ENCODE assay signal across 29 mouse cellular contexts in the genomic region with DNA sequence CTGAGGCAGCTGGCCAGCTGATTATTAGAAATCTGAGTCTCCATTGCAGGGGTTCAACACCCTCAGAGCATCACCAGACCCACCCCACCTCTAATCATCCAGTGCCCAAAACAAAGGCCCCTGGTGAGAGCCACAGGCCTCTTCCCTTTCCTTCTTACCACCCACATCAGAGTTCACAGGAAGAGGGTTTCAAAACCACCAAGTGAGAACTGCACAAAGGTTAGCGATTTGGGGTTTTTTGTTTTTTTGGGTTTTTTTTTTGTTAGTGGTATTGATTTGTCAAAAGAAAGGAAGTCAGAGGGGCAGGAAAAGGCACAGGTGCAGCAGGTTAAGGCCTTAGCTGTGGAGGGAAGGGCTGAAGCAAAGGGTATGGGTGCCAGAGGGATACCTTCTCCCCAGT. TPM values are rescaled to one million over a fixed set of nuclear protein-coding genes. Genes with fewer than 3 reads are reported as not detected.
A peak's percentile ranks its signal among the peaks of the same experiment; 100 is the strongest.
DNase-seq lines count a peak whose midpoint lies in the region; ATAC-seq lines count a peak whose summit lies in the region.
"Had no signal": no experiment of that assay in that cellular context is flagged by ENCODE, and none has a peak within 500 bp of the region (broad histone marks: within the 10 kb centered on the region; RNA-seq: fewer than 3 reads in every experiment).

No protein-coding gene starts in this region.

- ATAC-seq in CD4-positive, CD25-positive, alpha-beta regulatory T cell, adult 4 months = peak; percentile 89
- peak; percentile 39; the same call in 1 of the 2 replicates for ATAC-seq in granulocyte monocyte progenitor cell, adult 5-6 weeks (replicated peaks; ENCODE audit: poor library complexity, severe bottlenecking)
- ATAC-seq: forebrain, embryonic 16.5 days; midbrain, embryonic 13.5 days had no signal

- DNase-seq in CD4-positive helper T cell, adult 2 months (ENCODE audit: low read depth, low spot score) = peak; percentile 83
- DNase-seq in naive thymus-derived CD4-positive, alpha-beta T cell, adult 2 months (ENCODE audit: low read depth) = peak; percentile 55
- DNase-seq in ovary, postnatal 14 days (ENCODE audit: low spot score) = no peak
- DNase-seq in Muller cell, postnatal 12 days (ENCODE audit: inconsistent ontology term) = no peak
- no peak for DNase-seq in adrenal gland, postnatal 25 days
- DNase-seq: adrenal gland, postnatal 14 days; cerebellum, adult 11 months; cerebellum, postnatal 10 days; gastrocnemius, postnatal 10 days; heart, adult 11 months; kidney, adult 18-20 months; liver; lung, adult 18-20 months; lung, postnatal 10 days; right cerebral cortex, adult 18-20 months had no signal

RNA-seq across cellular contexts. Expression of gene Eps8l3, which starts 30.9 kb away (rescaled TPM):
- not detected for polyA plus RNA-seq in CD4-positive, CD25-positive, alpha-beta regulatory T cell, adult 4 months (2017; shearing (Covaris generic))
- total RNA-seq in granulocyte monocyte progenitor cell, adult 5-6 weeks (2014; fragmentation: Nextera tagmentation) = not detected in 2 replicates
- total RNA-seq in granulocyte monocyte progenitor cell, adult 5-6 weeks (2017) = not detected in 2 replicates
- not detected in 2 replicates for total RNA-seq in adrenal gland, postnatal 25 days (2021)
- total RNA-seq: adrenal gland, postnatal 14 days; G1E; gastrocnemius, postnatal 10 days; layer of hippocampus, postnatal 10 days; left cerebral cortex, adult 2 months had no signal
- polyA plus RNA-seq: embryonic facial prominence, embryonic 11.5 days; forebrain, embryonic 10.5 days; forebrain, embryonic 16.5 days; G1E; heart, embryonic 11.5 days; heart, postnatal 0 days; hindbrain, embryonic 10.5 days; limb, embryonic 10.5 days; midbrain, embryonic 13.5 days; neural tube, embryonic 13.5 days had no signal

RNA-seq across cellular contexts. Expression of gene Gstm5, which starts 49.4 kb away (rescaled TPM):
- 1 to 10 TPM in 1 of 2 experiments, not detected in 1; 1.4 TPM for polyA plus RNA-seq in CD4-positive, CD25-positive, alpha-beta regulatory T cell, adult 4 months (2017; shearing (Covaris generic))
- total RNA-seq in granulocyte monocyte progenitor cell, adult 5-6 weeks (2014; fragmentation: Nextera tagmentation) = 16.0 and 24.7 TPM in 2 replicates
- 13.2 and 18.3 TPM in 2 replicates for total RNA-seq in granulocyte monocyte progenitor cell, adult 5-6 weeks (2017)
- total RNA-seq in adrenal gland, postnatal 25 days (2021) = 25.8 and 27.8 TPM in 2 replicates
- total RNA-seq: G1E had no signal
- polyA plus RNA-seq: G1E had no signal

Comparison
In these comparisons a context has a peak if more than half of its experiments do, and no peak if none do; other contexts are left out.
1. DNase-seq: peak in CD4-positive helper T cell, adult 2 months (single experiment) and naive thymus-derived CD4-positive, alpha-beta T cell, adult 2 months (single experiment); none in ovary, postnatal 14 days (single experiment), Muller cell, postnatal 12 days (single experiment) and adrenal gland, postnatal 25 days (single experiment).